Mouse (Mus musculus) limb, embryonic 12.5 days (tissue): ENCODE results near the gene Vps29. TPM values are rescaled to one million over a fixed set of nuclear protein-coding genes. Genes with fewer than 3 reads are reported as not detected.

ENCODE experiments used
- ATAC-seq: fragments of 200-750 bp; cut with Nextera tagmentation; 2 replicates; pipeline ENCODE4 v1.8.0; 2017; ENCODE audit warnings: low read depth, moderate TSS enrichment; ENCODE audit not compliant: insufficient number of reproducible peaks, insufficient read depth, low FRiP score, low TSS enrichment
- H3K27ac ChIP-seq: fragments of 300-500 bp; sonication (generic); 2 replicates; pipeline ENCODE4 v1.5.1; 2016; ENCODE audit warnings: mild to moderate bottlenecking, moderate library complexity
- H3K27me3 ChIP-seq: fragments of 300-500 bp; sonication (generic); 2 replicates; pipeline ENCODE4 v1.6.1; 2016; ENCODE audit warnings: mild to moderate bottlenecking, moderate library complexity
- H3K36me3 ChIP-seq: fragments of 300-500 bp; sonication (generic); 2 replicates; pipeline ENCODE4 v1.6.1; 2016; ENCODE audit warnings: mild to moderate bottlenecking, moderate library complexity
- H3K4me1 ChIP-seq: fragments of 300-500 bp; sonication (generic); replicated peaks from 2 replicates; pipeline ENCODE4 v1.6.1; 2016
- H3K4me2 ChIP-seq: fragments of 300-500 bp; sonication (generic); 2 replicates; pipeline ENCODE4 v1.6.1; 2016; ENCODE audit warnings: mild to moderate bottlenecking, moderate library complexity
- H3K4me3 ChIP-seq: fragments of 300-500 bp; sonication (generic); replicated peaks from 2 replicates; pipeline ENCODE4 v1.5.1; 2016; ENCODE audit warnings: mild to moderate bottlenecking
- H3K9ac ChIP-seq: fragments of 300-500 bp; sonication (generic); replicated peaks from 2 replicates; pipeline ENCODE4 v1.6.1; 2016; ENCODE audit warnings: mild to moderate bottlenecking, moderate library complexity
- H3K9me3 ChIP-seq: fragments of 300-500 bp; sonication (generic); 2 replicates; pipeline ENCODE4 v1.6.1; 2016; ENCODE audit warnings: mild to moderate bottlenecking, moderate library complexity
- WGBS: fragments of 180-500 bp; shearing (Covaris S2); methylation state at CpG from one replicate; pipeline ENCODE4 v1.1.7; 2016; 5-methylcytosine and 5-hydroxymethylcytosine counted together
- polyA plus RNA-seq: library from polyadenylated mRNA; unstranded; fragments of >200 nt; fragmentation: Nextera tagmentation; extraction: Ambion mirVana; gene quantifications from 2 replicates; pipeline ENCODE4 v1.2.1, GENCODE M21; 2016

The Vps29 gene
- polyA plus RNA-seq, 1 experiment from 2014 or later: 167 TPM

- no peak for ATAC-seq
- Histone ChIP-seq H3K4me3 (no peak overlapping the region), H3K4me2 (no peak overlapping the region), H3K36me3 (no peaks in the 10 kb centered on the region), H3K27ac (no peak overlapping the region), H3K9ac (no peak overlapping the region), H3K4me1 (no peaks in the 10 kb centered on the region), H3K27me3 (peaks cover 8% of the 10 kb centered on the region), H3K9me3 (0 out of 2 replicates have a peak, but pooled peaks cover 3% of the 10 kb centered on the region)
- 86% methylated on average over 1 of the region's 1 CpGs for WGBS
Measured at GRCm38 (mm10) chr5:122342874-122343273, 11.3 kb upstream of the Vps29 start.

GRCm38 (mm10) chr5:122343768-122344167 is 10.4 kb upstream of the Vps29 start:
- Histone ChIP-seq H3K36me3 (no peaks in the 10 kb centered on the region), H3K27me3 (peaks cover 8% of the 10 kb centered on the region), H3K27ac (no peak overlapping the region), H3K4me1 (no peaks in the 10 kb centered on the region), H3K9ac (no peak overlapping the region), H3K4me3 (no peak overlapping the region), H3K4me2 (no peak overlapping the region), H3K9me3 (0 out of 2 replicates have a peak, but pooled peaks cover 3% of the 10 kb centered on the region)
- WGBS: 56% methylated on average over 7 of the region's 7 CpGs
- ATAC-seq: no peak

GRCm38 (mm10) chr5:122344260-122344659 is 9.9 kb upstream of the Vps29 start:
- WGBS: 7% methylated on average over 5 of the region's 5 CpGs
- Histone ChIP-seq H3K9me3 (0 out of 2 replicates have a peak, but pooled peaks cover 3% of the 10 kb centered on the region), H3K4me1 (no peaks in the 10 kb centered on the region), H3K27me3 (peaks cover 8% of the 10 kb centered on the region), H3K4me2 (no peak overlapping the region), H3K9ac (no peak overlapping the region), H3K27ac (no peak overlapping the region), H3K4me3 (no peak overlapping the region), H3K36me3 (no peaks in the 10 kb centered on the region)
- no peak for ATAC-seq

- H3K4me3 ChIP-seq: no peak overlapping the region
- no peaks in the 10 kb centered on the region for H3K36me3 ChIP-seq
- H3K4me1 ChIP-seq: no peaks in the 10 kb centered on the region
- no peak overlapping the region for H3K27ac ChIP-seq
- ATAC-seq: no peak
- no peak overlapping the region for H3K4me2 ChIP-seq
- H3K9ac ChIP-seq: no peak overlapping the region
- peaks cover 8% of the 10 kb centered on the region for H3K27me3 ChIP-seq
- H3K9me3 ChIP-seq: 0 out of 2 replicates have a peak, but pooled peaks cover 3% of the 10 kb centered on the region
- WGBS: 82% methylated on average over 4 of the region's 4 CpGs
Measured at GRCm38 (mm10) chr5:122345777-122346176, 8.4 kb upstream of the Vps29 start.

GRCm38 (mm10) chr5:122354492-122355067 is 411 bp downstream of the Vps29 start:
- H3K9me3 ChIP-seq: no peaks in the 10 kb centered on the region
- under 1% methylated on average over 57 of the region's 57 CpGs for WGBS
- H3K4me1 ChIP-seq: peaks cover 8% of the 10 kb centered on the region
- H3K4me2 ChIP-seq: peak overlapping the region; percentile 88
- H3K9ac ChIP-seq: peak overlapping the region; percentile 90
- H3K27me3 ChIP-seq: no peaks in the 10 kb centered on the region
- peaks cover 6% of the 10 kb centered on the region; the same call in 1 of the 2 replicates for H3K36me3 ChIP-seq
- H3K27ac ChIP-seq: peak overlapping the region; percentile 72
- H3K4me3 ChIP-seq: peak overlapping the region; percentile 91
- peak; percentile 78 for ATAC-seq

- Histone ChIP-seq H3K27me3 (no peaks in the 10 kb centered on the region), H3K9ac (peak within 1 kb of the TSS; percentile 81), H3K36me3 (peaks cover 53% of the 10 kb centered on the region), H3K4me3 (peak within 1 kb of the TSS; percentile 75), H3K27ac (peak within 1 kb of the TSS; percentile 96), H3K4me2 (peak within 1 kb of the TSS; percentile 71), H3K4me1 (peaks cover 16% of the 10 kb centered on the region), H3K9me3 (no peaks in the 10 kb centered on the region)
- WGBS: under 1% methylated on average over 40 of the region's 46 CpGs
- ATAC-seq: peak; percentile 77
Measured at GRCm38 (mm10) chr5:122371591-122372191, 17.5 kb downstream of the Vps29 start, which contains the start of gene Gpn3. TSS of gene Gpn3 (plus strand) at chr5:122371876.

GRCm38 (mm10) chr5:122372192-122372769 is 18.1 kb downstream of the Vps29 start, which contains the start of gene Fam216a:
TSS of gene Fam216a (minus strand) at chr5:122372364.
- H3K27ac ChIP-seq: peak within 1 kb of the TSS; percentile 96
- under 1% methylated on average over 53 of the region's 53 CpGs for WGBS

GRCm38 (mm10) chr5:122372878-122373277 is 18.7 kb downstream of the Vps29 start:
- H3K4me3 ChIP-seq: peak overlapping the region; percentile 75
- ATAC-seq: no peak
- no peaks in the 10 kb centered on the region for H3K27me3 ChIP-seq
- H3K36me3 ChIP-seq: peaks cover 46% of the 10 kb centered on the region
- peak overlapping the region; percentile 96; the same call in 1 of the 2 replicates for H3K27ac ChIP-seq
- H3K4me2 ChIP-seq: peak overlapping the region; percentile 71
- WGBS: 7% methylated on average over 5 of the region's 5 CpGs
- H3K9ac ChIP-seq: peak overlapping the region; percentile 81
- H3K9me3 ChIP-seq: no peaks in the 10 kb centered on the region
- peaks cover 16% of the 10 kb centered on the region for H3K4me1 ChIP-seq

More at GRCm38 (mm10) chr5:122372192-122372769, 18.1 kb downstream of the Vps29 start, which contains the start of gene Fam216a:
- Histone ChIP-seq H3K4me2 (peak within 1 kb of the TSS; percentile 71), H3K4me3 (peak within 1 kb of the TSS; percentile 75), H3K27me3 (no peaks in the 10 kb centered on the region), H3K9ac (peak within 1 kb of the TSS; percentile 81), H3K4me1 (peaks cover 16% of the 10 kb centered on the region), H3K9me3 (no peaks in the 10 kb centered on the region), H3K36me3 (peaks cover 52% of the 10 kb centered on the region)
- ATAC-seq: peak; percentile 94

- no peak for ATAC-seq
- 97% methylated on average over 4 of the region's 4 CpGs for WGBS
- no peaks in the 10 kb centered on the region for H3K9me3 ChIP-seq
- H3K4me3 ChIP-seq: no peak overlapping the region
- no peak overlapping the region for H3K27ac ChIP-seq
- no peak overlapping the region for H3K9ac ChIP-seq
- no peaks in the 10 kb centered on the region for H3K27me3 ChIP-seq
- peaks cover 9% of the 10 kb centered on the region for H3K4me1 ChIP-seq
- no peak overlapping the region for H3K4me2 ChIP-seq
- H3K36me3 ChIP-seq: peaks cover 64% of the 10 kb centered on the region
Measured at GRCm38 (mm10) chr5:122377101-122377833, 23.1 kb downstream of the Vps29 start.

- no peak overlapping the region for H3K27ac ChIP-seq
- no peak overlapping the region for H3K4me3 ChIP-seq
- H3K27me3 ChIP-seq: no peaks in the 10 kb centered on the region
- H3K9ac ChIP-seq: no peak overlapping the region
- H3K4me1 ChIP-seq: peaks cover 6% of the 10 kb centered on the region
- peaks cover 70% of the 10 kb centered on the region for H3K36me3 ChIP-seq
- H3K9me3 ChIP-seq: no peaks in the 10 kb centered on the region
- 92% methylated on average over 12 of the region's 12 CpGs for WGBS
- ATAC-seq: no peak
- no peak overlapping the region for H3K4me2 ChIP-seq
Measured at GRCm38 (mm10) chr5:122378171-122378570, 24.0 kb downstream of the Vps29 start.
